Comparison of ENCODE assay signal across 13 mouse cellular contexts in the genomic region with DNA sequence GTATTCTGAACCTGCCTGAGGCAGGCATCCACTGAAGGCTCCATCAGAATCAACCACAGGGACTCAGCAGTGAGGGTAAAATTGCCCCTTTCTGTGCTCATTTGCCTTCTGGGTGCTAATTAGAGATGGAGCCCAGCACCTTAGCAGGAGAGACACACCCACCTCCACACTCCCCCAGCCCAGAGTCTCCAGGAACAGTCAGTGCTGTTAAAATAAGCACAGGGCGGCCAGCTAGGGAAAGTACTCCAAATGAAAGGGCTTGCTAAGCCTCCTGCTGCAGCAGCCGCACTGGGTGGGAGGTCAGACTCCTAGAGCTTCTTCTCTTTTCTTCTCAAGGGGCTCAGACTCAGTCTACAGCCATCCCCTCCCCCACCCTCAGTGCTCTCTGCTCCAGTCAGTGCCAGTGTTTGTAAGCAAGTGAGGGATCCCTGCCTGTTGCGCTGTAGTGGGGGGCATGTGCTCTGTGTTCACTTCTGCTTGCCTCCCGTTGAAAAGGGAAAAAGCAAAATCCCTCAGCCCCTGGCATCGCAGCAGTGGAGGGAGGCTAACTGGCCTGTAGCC. TPM values are rescaled to one million over a fixed set of nuclear protein-coding genes. Genes with fewer than 3 reads are reported as not detected.
DNase-seq lines count a peak whose midpoint lies in the region; ATAC-seq and TF ChIP-seq lines count a peak whose summit lies in the region.
"Had no signal": no experiment of that assay in that cellular context is flagged by ENCODE, and none has a peak within 500 bp of the region (broad histone marks: within the 10 kb centered on the region; RNA-seq: fewer than 3 reads in every experiment).

No protein-coding gene starts in this region.

- intact Hi-C loops in left cerebral cortex, adult 2 months (cut with DNase I): no loop called here
- intact Hi-C loops in left cerebral cortex, postnatal 36 days (cut with DNase I): no loop called here

- H3K4me2 ChIP-seq in hindbrain, embryonic 16.5 days (ENCODE audit: low read length): no peak overlapping the region
- H3K4me2 ChIP-seq in neural tube, embryonic 15.5 days: no peak overlapping the region
- H3K4me2 ChIP-seq: liver, embryonic 11.5 days had no signal

- no peak overlapping the region for H3K4me3 ChIP-seq in left cerebral cortex, adult 2 months
- no peak overlapping the region for H3K4me3 ChIP-seq in hindbrain, embryonic 16.5 days (ENCODE audit: low read length)
- H3K4me3 ChIP-seq in neural tube, embryonic 15.5 days (replicated peaks): no peak overlapping the region

- no peak for TF ChIP-seq CTCF in left cerebral cortex, adult 2 months (IDR thresholded peaks at IDR 0.05)

- no peaks in the 10 kb centered on the region for H3K9me3 ChIP-seq in hindbrain, embryonic 16.5 days (ENCODE audit: control insufficient read depth, low read length)
- H3K9me3 ChIP-seq in neural tube, embryonic 15.5 days (replicated peaks): no peaks in the 10 kb centered on the region

- peak; percentile 68; the same call in 1 of the 2 replicates for ATAC-seq in hindbrain, embryonic 16.5 days
- ATAC-seq in neural tube, embryonic 15.5 days (ENCODE audit: low FRiP score): no peak
- ATAC-seq: activated CD4-positive, CD25-positive, alpha-beta regulatory T cell, adult 4 months had no signal

- 22% methylated on average over 5 of the region's 5 CpGs for WGBS in hindbrain, embryonic 16.5 days
- 30% methylated on average over 5 of the region's 5 CpGs for WGBS in neural tube, embryonic 15.5 days

- peak; percentile 49 for DNase-seq in embryo, embryonic 10.5 days (ENCODE audit: low spot score)
- DNase-seq in embryo, embryonic 9.5 days (ENCODE audit: extremely low spot score): no peak
- DNase-seq in left cerebral cortex, adult 2 months (ENCODE audit: extremely low spot score in 1 of 2, low spot score in 2 of 2): no peak
- no peak for DNase-seq in left cerebral cortex, postnatal 36 days (ENCODE audit: low spot score in 2 of 2)
- no peak for DNase-seq in lung, postnatal 4 days
- DNase-seq in cerebellum, postnatal 10 days: no peak
- DNase-seq: gastrocnemius, postnatal 25 days; thymus, adult 2 months had no signal

- no peaks in the 10 kb centered on the region for H3K27me3 ChIP-seq in hindbrain, embryonic 16.5 days (replicated peaks; ENCODE audit: control insufficient read depth, insufficient read depth, low read length)
- H3K27me3 ChIP-seq in neural tube, embryonic 15.5 days (replicated peaks): no peaks in the 10 kb centered on the region

- H3K4me1 ChIP-seq in hindbrain, embryonic 16.5 days (ENCODE audit: control insufficient read depth, insufficient read depth, low read depth, low read length): peaks cover 5% of the 10 kb centered on the region
- H3K4me1 ChIP-seq in neural tube, embryonic 15.5 days: peaks cover 12% of the 10 kb centered on the region

- peak overlapping the region; percentile 7; the same call in 1 of the 2 replicates for H3K9ac ChIP-seq in hindbrain, embryonic 16.5 days (ENCODE audit: low read depth, low read length)
- H3K9ac ChIP-seq in neural tube, embryonic 15.5 days (replicated peaks): no peak overlapping the region

- peak overlapping the region; percentile 34 for H3K27ac ChIP-seq in left cerebral cortex, adult 2 months
- peak overlapping the region; percentile 67 for H3K27ac ChIP-seq in hindbrain, embryonic 16.5 days (ENCODE audit: low read depth, low read length)
- peak overlapping the region; percentile 43 for H3K27ac ChIP-seq in neural tube, embryonic 15.5 days (replicated peaks)

- H3K36me3 ChIP-seq in hindbrain, embryonic 16.5 days (ENCODE audit: control insufficient read depth, insufficient read depth, low read length): peaks cover 26% of the 10 kb centered on the region
- peaks cover 74% of the 10 kb centered on the region for H3K36me3 ChIP-seq in neural tube, embryonic 15.5 days

RNA-seq across cellular contexts. Expression of a gene that starts 18.1 kb away (rescaled TPM):
- total RNA-seq in left cerebral cortex, adult 2 months (2021): under 1 TPM; 0.57 to 0.89 TPM
- under 1 TPM; 0.57 to 0.59 TPM for total RNA-seq in left cerebral cortex, postnatal 36 days (2021)
- 0.23 and 0.24 TPM in 2 replicates for polyA plus RNA-seq in hindbrain, embryonic 16.5 days (2015; fragmentation: Nextera tagmentation; extraction: Ambion mirVana)
- 0.36 and 0.61 TPM in 2 replicates for polyA plus RNA-seq in neural tube, embryonic 15.5 days (2015; fragmentation: Nextera tagmentation; extraction: Ambion mirVana)
- total RNA-seq: megakaryocyte, adult 5-6 weeks had no signal

RNA-seq across cellular contexts. Expression of a gene that starts 39.9 kb away (rescaled TPM):
- 10 to 100 TPM; 50.0 to 50.6 TPM for total RNA-seq in left cerebral cortex, adult 2 months (2021)
- 10 to 100 TPM; 43.0 to 53.4 TPM for total RNA-seq in left cerebral cortex, postnatal 36 days (2021)
- 84.8 and 92.4 TPM in 2 replicates for polyA plus RNA-seq in hindbrain, embryonic 16.5 days (2015; fragmentation: Nextera tagmentation; extraction: Ambion mirVana)
- 81.9 and 91.2 TPM in 2 replicates for polyA plus RNA-seq in neural tube, embryonic 15.5 days (2015; fragmentation: Nextera tagmentation; extraction: Ambion mirVana)
